8 mouse cellular contexts compared by ENCODE assay signal in the genomic region with DNA sequence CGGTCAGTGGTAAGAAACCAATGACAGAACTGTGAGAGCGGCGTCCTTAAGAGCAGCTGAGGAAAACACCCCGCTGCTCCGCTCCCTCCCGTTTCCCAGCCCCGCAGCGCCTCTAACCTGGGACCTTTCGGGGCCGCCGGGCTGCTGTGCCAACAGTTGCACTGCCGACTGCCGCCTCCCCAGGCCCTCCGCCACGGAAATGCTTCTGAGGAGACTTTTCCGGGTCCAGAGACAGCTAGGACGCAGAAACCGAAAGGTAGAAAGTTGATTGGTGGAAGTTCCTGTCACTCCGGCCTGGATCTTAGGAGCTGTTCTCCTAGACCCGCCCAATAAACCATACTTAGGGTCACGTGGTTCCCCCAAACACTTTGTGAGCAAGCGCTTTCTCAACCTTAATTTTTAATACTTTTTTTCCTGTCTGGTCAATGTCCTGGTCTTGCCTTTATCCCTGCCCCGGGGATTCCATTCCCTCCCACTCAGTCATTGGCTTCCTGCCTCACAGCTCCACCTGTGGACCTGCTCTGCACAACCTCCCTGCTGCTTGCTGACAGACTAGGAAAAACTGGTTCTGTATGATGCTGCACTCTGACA. TPM values are rescaled to one million over a fixed set of nuclear protein-coding genes. Genes with fewer than 3 reads are reported as not detected.
A peak's percentile ranks its signal among the peaks of the same experiment; 100 is the strongest.
DNase-seq lines count a peak whose midpoint lies in the region; ATAC-seq lines count a peak whose summit lies in the region.
"Not testable (repeated sequence)": the region's sequence is repeated elsewhere in the genome, so short reads cannot be mapped to it uniquely, and the experiment has no call there.

A gene (minus strand): TSS at position 195 of the 591 bp plus-strand sequence.

- not testable (repeated sequence) for H3K4me1 ChIP-seq in brown adipose tissue, adult 24 weeks (ENCODE audit: control insufficient read depth, insufficient read depth, insufficient read length, low read length); heart, embryonic 13.5 days; liver, embryonic 12.5 days; stomach, embryonic 15.5 days

- not testable (repeated sequence) for H3K9me3 ChIP-seq in heart, embryonic 13.5 days; liver, embryonic 12.5 days (replicated peaks); stomach, embryonic 15.5 days

- H3K4me3 ChIP-seq in brown adipose tissue, adult 24 weeks (ENCODE audit: insufficient read depth, low read depth, low read length): peak within 1 kb of the TSS; percentile 99
- H3K4me3 ChIP-seq in heart, embryonic 13.5 days: peak within 1 kb of the TSS; percentile 76
- H3K4me3 ChIP-seq in liver, embryonic 12.5 days: peak within 1 kb of the TSS; percentile 68
- H3K4me3 ChIP-seq in stomach, embryonic 15.5 days (replicated peaks): peak within 1 kb of the TSS; percentile 65

- H3K36me3 ChIP-seq in heart, embryonic 13.5 days; liver, embryonic 12.5 days; stomach, embryonic 15.5 days: not testable (repeated sequence)

- peak within 1 kb of the TSS; percentile 67 for H3K4me2 ChIP-seq in heart, embryonic 13.5 days
- H3K4me2 ChIP-seq in liver, embryonic 12.5 days: peak within 1 kb of the TSS; percentile 68
- peak within 1 kb of the TSS; percentile 54 for H3K4me2 ChIP-seq in stomach, embryonic 15.5 days

- ATAC-seq in heart, embryonic 13.5 days (ENCODE audit: extremely low read depth, insufficient number of reproducible peaks, low FRiP score, low TSS enrichment): peak; percentile 90; the same call in 1 of the 2 replicates
- ATAC-seq in liver, embryonic 12.5 days: peak; percentile 100
- ATAC-seq in stomach, embryonic 15.5 days (ENCODE audit: insufficient read depth, low FRiP score, low read depth): peak; percentile 99

- under 1% methylated on average over 23 of the region's 23 CpGs for WGBS in heart, embryonic 13.5 days
- WGBS in liver, embryonic 12.5 days (ENCODE audit: insufficient replicate concordance): under 1% methylated on average over 23 of the region's 23 CpGs
- WGBS in stomach, embryonic 15.5 days: under 1% methylated on average over 23 of the region's 23 CpGs

- H3K27me3 ChIP-seq in heart, embryonic 13.5 days (replicated peaks); liver, embryonic 12.5 days (replicated peaks); stomach, embryonic 15.5 days (replicated peaks): not testable (repeated sequence)

- peak within 1 kb of the TSS; percentile 86 for H3K9ac ChIP-seq in heart, embryonic 13.5 days
- H3K9ac ChIP-seq in liver, embryonic 12.5 days: peak within 1 kb of the TSS; percentile 76
- peak within 1 kb of the TSS; percentile 44; the same call in 1 of the 2 replicates for H3K9ac ChIP-seq in stomach, embryonic 15.5 days

- DNase-seq in CD4-positive, CD25-positive, alpha-beta regulatory T cell, adult 2 months (ENCODE audit: low read depth, low spot score): peak; percentile 94
- peak; percentile 86 for DNase-seq in fat pad, adult 2 months (ENCODE audit: extremely low read depth, low read depth, low spot score)
- DNase-seq in kidney, postnatal 10 days: peak; percentile 96
- peak; percentile 90 for DNase-seq in natural killer cell, adult 2 months (ENCODE audit: low spot score in 2 of 2)

- H3K27ac ChIP-seq in brown adipose tissue, adult 24 weeks (replicated peaks; ENCODE audit: low read depth, low read length): peak within 1 kb of the TSS; percentile 79
- H3K27ac ChIP-seq in heart, embryonic 13.5 days (replicated peaks): peak within 1 kb of the TSS; percentile 85
- H3K27ac ChIP-seq in liver, embryonic 12.5 days: 0 out of 2 replicates have a peak within 1 kb of the TSS, but pooled peaks have one; percentile 69
- peak within 1 kb of the TSS; percentile 77; the same call in 1 of the 2 replicates for H3K27ac ChIP-seq in stomach, embryonic 15.5 days

RNA-seq across cellular contexts. Expression of the gene that starts here (rescaled TPM):
- 3.3 and 3.4 TPM in 2 replicates for polyA plus RNA-seq in brown adipose tissue, adult 24 weeks (2012; ENCODE audit: insufficient read depth, insufficient read length, missing spikeins)
- polyA plus RNA-seq in heart, embryonic 13.5 days (2015; fragmentation: Nextera tagmentation; extraction: Ambion mirVana): 1.6 and 1.9 TPM in 2 replicates
- 1.5 and 1.6 TPM in 2 replicates for polyA plus RNA-seq in liver, embryonic 12.5 days (2016; fragmentation: Nextera tagmentation; extraction: Ambion mirVana)
- 3.3 and 3.5 TPM in 2 replicates for polyA plus RNA-seq in stomach, embryonic 15.5 days (2015; fragmentation: Nextera tagmentation; extraction: Ambion mirVana)

Comparison
In these comparisons a context has a peak if more than half of its experiments do, and no peak if none do; other contexts are left out.
1. Peak in every context shown above with its lines: DNase-seq, ATAC-seq, H3K4me3 ChIP-seq and H3K27ac ChIP-seq.